25 mouse cellular contexts compared by ENCODE assay signal in genomic region chr17:8286987-8287386, GRCm38 (mm10). TPM values are rescaled to one million over a fixed set of nuclear protein-coding genes. Genes with fewer than 3 reads are reported as not detected.
DNase-seq lines count a peak whose midpoint lies in the region; ATAC-seq lines count a peak whose summit lies in the region.
"Had no signal": no experiment of that assay in that cellular context is flagged by ENCODE, and none has a peak within 500 bp of the region (broad histone marks: within the 10 kb centered on the region; RNA-seq: fewer than 3 reads in every experiment).

No protein-coding gene starts in this region.

- H3K4me1 ChIP-seq in intestine, embryonic 14.5 days (replicated peaks; ENCODE audit: control insufficient read depth, insufficient read depth, low read length) = peaks cover 7% of the 10 kb centered on the region; the same call in 1 of the 2 replicates
- H3K4me1 ChIP-seq in intestine, embryonic 15.5 days (replicated peaks) = peaks cover 5% of the 10 kb centered on the region
- H3K4me1 ChIP-seq in midbrain, embryonic 13.5 days (replicated peaks) = peaks cover 21% of the 10 kb centered on the region

- DNase-seq in intestine, embryonic 14.5 days (ENCODE audit: low spot score) = peak; percentile 36
- DNase-seq in MN1 (ENCODE audit: low spot score) = peak; percentile 67
- DNase-seq in R1 (ENCODE audit: low read depth, low spot score) = peak; percentile 27
- no peak for DNase-seq in cerebellum, adult 8-10 months
- DNase-seq: adrenal gland, adult 8-10 months; adrenal gland, postnatal 25 days; cerebellum, adult 11-12 months; cerebellum, adult 2 months; cerebellum, adult 9-11 months; cerebellum, postnatal 14 days; cerebellum, postnatal 36 days; embryo, embryonic 11 days had no signal

- no peaks in the 10 kb centered on the region for H3K9me3 ChIP-seq in intestine, embryonic 14.5 days (ENCODE audit: control insufficient read depth, low read length)
- H3K9me3 ChIP-seq in intestine, embryonic 15.5 days = no peaks in the 10 kb centered on the region
- H3K9me3 ChIP-seq in midbrain, embryonic 13.5 days = no peaks in the 10 kb centered on the region
- H3K9me3 ChIP-seq: embryonic facial prominence, embryonic 13.5 days; embryonic facial prominence, embryonic 15.5 days; forebrain, embryonic 10.5 days had no signal

- H3K27me3 ChIP-seq in intestine, embryonic 14.5 days (replicated peaks; ENCODE audit: control insufficient read depth, insufficient read depth, low read length) = no peaks in the 10 kb centered on the region
- H3K27me3 ChIP-seq in intestine, embryonic 15.5 days (replicated peaks) = no peaks in the 10 kb centered on the region
- no peaks in the 10 kb centered on the region; the same call in 1 of the 2 replicates for H3K27me3 ChIP-seq in midbrain, embryonic 13.5 days
- H3K27me3 ChIP-seq: embryonic facial prominence, embryonic 15.5 days; Patski had no signal

- H3K4me3 ChIP-seq in intestine, embryonic 14.5 days (ENCODE audit: low read depth, low read length) = no peak overlapping the region
- no peak overlapping the region for H3K4me3 ChIP-seq in intestine, embryonic 15.5 days (replicated peaks)
- H3K4me3 ChIP-seq in midbrain, embryonic 13.5 days (replicated peaks) = no peak overlapping the region
- H3K4me3 ChIP-seq: embryonic facial prominence, embryonic 13.5 days; embryonic facial prominence, embryonic 15.5 days; erythroblast, embryonic 14.5 days; forebrain, embryonic 10.5 days; forebrain, embryonic 12.5 days had no signal

- no peak overlapping the region for H3K4me2 ChIP-seq in intestine, embryonic 14.5 days (ENCODE audit: low read length)
- no peak overlapping the region for H3K4me2 ChIP-seq in intestine, embryonic 15.5 days (replicated peaks)
- H3K4me2 ChIP-seq in midbrain, embryonic 13.5 days (replicated peaks) = no peak overlapping the region
- H3K4me2 ChIP-seq: embryonic facial prominence, embryonic 13.5 days; embryonic facial prominence, embryonic 15.5 days; forebrain, embryonic 12.5 days had no signal

- H3K27ac ChIP-seq in intestine, embryonic 14.5 days (ENCODE audit: low read depth) = no peak overlapping the region
- H3K27ac ChIP-seq in intestine, embryonic 15.5 days = no peak overlapping the region
- no peak overlapping the region for H3K27ac ChIP-seq in midbrain, embryonic 13.5 days
- H3K27ac ChIP-seq: embryonic facial prominence, embryonic 13.5 days; embryonic facial prominence, embryonic 15.5 days; forebrain, embryonic 10.5 days; forebrain, embryonic 12.5 days had no signal

- no peak overlapping the region for H3K9ac ChIP-seq in intestine, embryonic 14.5 days (ENCODE audit: low read length)
- H3K9ac ChIP-seq in intestine, embryonic 15.5 days = no peak overlapping the region
- H3K9ac ChIP-seq in midbrain, embryonic 13.5 days (replicated peaks) = no peak overlapping the region
- H3K9ac ChIP-seq: embryonic facial prominence, embryonic 13.5 days; embryonic facial prominence, embryonic 15.5 days; forebrain, embryonic 12.5 days had no signal

- WGBS in intestine, embryonic 14.5 days = 81% methylated on average over 4 of the region's 4 CpGs
- 91% methylated on average over 4 of the region's 4 CpGs for WGBS in intestine, embryonic 15.5 days
- 88% methylated on average over 4 of the region's 4 CpGs for WGBS in midbrain, embryonic 13.5 days

- peaks cover 2% of the 10 kb centered on the region; the same call in 1 of the 2 replicates for H3K36me3 ChIP-seq in intestine, embryonic 14.5 days (ENCODE audit: control insufficient read depth, insufficient read depth, low read length)
- H3K36me3 ChIP-seq in intestine, embryonic 15.5 days = 0 out of 2 replicates have a peak, but pooled peaks cover 5% of the 10 kb centered on the region
- peaks cover 15% of the 10 kb centered on the region for H3K36me3 ChIP-seq in midbrain, embryonic 13.5 days
- H3K36me3 ChIP-seq: forebrain, embryonic 10.5 days had no signal

- ATAC-seq in intestine, embryonic 14.5 days (replicated peaks; ENCODE audit: low FRiP score, low TSS enrichment, low read depth) = no peak
- no peak for ATAC-seq in intestine, embryonic 15.5 days
- no peak for ATAC-seq in midbrain, embryonic 13.5 days
- ATAC-seq: forebrain, embryonic 14.5 days; forebrain, embryonic 16.5 days; Patski had no signal

RNA-seq across cellular contexts. Expression of gene Mpc1, which starts 4.3 kb away (rescaled TPM):
- polyA plus RNA-seq in intestine, embryonic 14.5 days (2014; fragmentation: Nextera tagmentation; extraction: Ambion mirVana) = 168 and 170 TPM in 2 replicates
- polyA plus RNA-seq in intestine, embryonic 15.5 days (2015; fragmentation: Nextera tagmentation; extraction: Ambion mirVana) = 192 and 199 TPM in 2 replicates
- 192 and 196 TPM in 2 replicates for polyA plus RNA-seq in midbrain, embryonic 13.5 days (2015; fragmentation: Nextera tagmentation; extraction: Ambion mirVana)

RNA-seq across cellular contexts. Expression of gene Sft2d1, which starts 23.9 kb away (rescaled TPM):
- polyA plus RNA-seq in intestine, embryonic 14.5 days (2014; fragmentation: Nextera tagmentation; extraction: Ambion mirVana) = 63.8 and 82.2 TPM in 2 replicates
- 78.7 and 79.0 TPM in 2 replicates for polyA plus RNA-seq in intestine, embryonic 15.5 days (2015; fragmentation: Nextera tagmentation; extraction: Ambion mirVana)
- polyA plus RNA-seq in midbrain, embryonic 13.5 days (2015; fragmentation: Nextera tagmentation; extraction: Ambion mirVana) = 153 and 155 TPM in 2 replicates

RNA-seq across cellular contexts. Expression of gene Prr18, which starts 50.3 kb away (rescaled TPM):
- 0.32 and 0.65 TPM in 2 replicates for polyA plus RNA-seq in intestine, embryonic 14.5 days (2014; fragmentation: Nextera tagmentation; extraction: Ambion mirVana)
- polyA plus RNA-seq in intestine, embryonic 15.5 days (2015; fragmentation: Nextera tagmentation; extraction: Ambion mirVana) = 0.39 and 0.61 TPM in 2 replicates
- polyA plus RNA-seq in midbrain, embryonic 13.5 days (2015; fragmentation: Nextera tagmentation; extraction: Ambion mirVana) = 7.9 and 9.1 TPM in 2 replicates

RNA-seq across cellular contexts. Expression of gene Ccr6, which starts 51.1 kb away (rescaled TPM):
- polyA plus RNA-seq in intestine, embryonic 14.5 days (2014; fragmentation: Nextera tagmentation; extraction: Ambion mirVana) = 0.67 and 0.68 TPM in 2 replicates
- 0.50 and 0.86 TPM in 2 replicates for polyA plus RNA-seq in intestine, embryonic 15.5 days (2015; fragmentation: Nextera tagmentation; extraction: Ambion mirVana)
- polyA plus RNA-seq in midbrain, embryonic 13.5 days (2015; fragmentation: Nextera tagmentation; extraction: Ambion mirVana) = not detected in 2 replicates
- polyA plus RNA-seq: brain, embryonic 14.5 days; C2C12; cerebellum, adult 2 months; embryonic facial prominence, embryonic 11.5 days; embryonic facial prominence, embryonic 13.5 days; embryonic facial prominence, embryonic 15.5 days; erythroblast, embryonic 14.5 days; forebrain, embryonic 10.5 days; forebrain, embryonic 12.5 days; forebrain, embryonic 14.5 days; forebrain, embryonic 16.5 days; Patski had no signal
